Mouse (Mus musculus): ENCODE data around the gene Pex6.

DNA sequence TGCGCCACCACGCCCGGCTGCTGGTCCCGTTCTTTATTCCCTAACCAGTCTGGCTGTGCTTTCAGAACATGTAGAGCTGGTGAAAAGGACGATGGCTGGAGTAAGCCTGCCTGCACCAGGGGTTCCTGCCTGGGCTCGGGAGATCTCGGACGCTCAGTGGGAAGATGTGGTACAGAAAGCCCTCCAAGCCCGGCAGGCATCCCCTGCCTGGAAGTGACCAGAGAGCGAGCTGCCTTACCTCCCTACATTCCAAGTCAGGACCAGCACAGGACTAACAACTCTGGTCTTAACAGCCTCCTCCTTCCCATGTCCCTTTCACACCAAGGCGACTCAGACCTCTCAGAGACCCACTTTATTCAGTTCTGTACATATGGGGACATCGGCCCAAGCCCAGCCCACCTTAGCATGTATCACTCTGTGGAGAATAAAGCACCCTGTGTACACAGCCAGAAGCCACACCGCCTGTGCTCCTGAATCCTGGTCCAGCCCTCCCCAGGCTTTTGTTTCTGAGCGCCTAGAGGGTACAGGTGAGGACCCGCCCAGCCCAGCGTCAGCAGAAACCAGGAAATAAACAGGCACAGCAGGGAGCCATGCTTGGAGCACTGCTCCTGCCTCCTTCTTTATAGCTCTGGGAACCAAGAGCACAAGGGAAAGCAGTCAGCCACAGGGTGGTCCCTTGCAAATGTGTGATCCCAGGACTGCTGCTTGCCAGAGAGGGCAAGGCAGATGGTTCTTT is 28.4 kb upstream of the Pex6 start:
- TF ChIP-seq EP300 (IDR thresholded peaks at IDR 0.05; ENCODE audit: low read depth) = no peak
- no peak for TF ChIP-seq CTCF (IDR thresholded peaks at IDR 0.05; ENCODE audit: low read depth)
